Mouse (Mus musculus) heart, postnatal 4 days (tissue): ENCODE results near the gene Tspan9. TPM values are rescaled to one million over a fixed set of nuclear protein-coding genes. Genes with fewer than 3 reads are reported as not detected.

Source experiments
- DNase-seq: peaks from one replicate; pipeline ENCODE4 v3.0.0; 2021
- total RNA-seq, 2 experiments: library from RNA; stranded (reverse); gene quantifications; 2 replicates each; pipeline ENCODE4 v1.2.3; 2021

Gene Tspan9
- total RNA-seq, 2 experiments from 2014 or later = 216 TPM

- DNase-seq = peak; percentile 59
Measured at GRCm38 (mm10) chr6:128035250-128035929, 108.0 kb downstream of the Tspan9 start.

DNA sequence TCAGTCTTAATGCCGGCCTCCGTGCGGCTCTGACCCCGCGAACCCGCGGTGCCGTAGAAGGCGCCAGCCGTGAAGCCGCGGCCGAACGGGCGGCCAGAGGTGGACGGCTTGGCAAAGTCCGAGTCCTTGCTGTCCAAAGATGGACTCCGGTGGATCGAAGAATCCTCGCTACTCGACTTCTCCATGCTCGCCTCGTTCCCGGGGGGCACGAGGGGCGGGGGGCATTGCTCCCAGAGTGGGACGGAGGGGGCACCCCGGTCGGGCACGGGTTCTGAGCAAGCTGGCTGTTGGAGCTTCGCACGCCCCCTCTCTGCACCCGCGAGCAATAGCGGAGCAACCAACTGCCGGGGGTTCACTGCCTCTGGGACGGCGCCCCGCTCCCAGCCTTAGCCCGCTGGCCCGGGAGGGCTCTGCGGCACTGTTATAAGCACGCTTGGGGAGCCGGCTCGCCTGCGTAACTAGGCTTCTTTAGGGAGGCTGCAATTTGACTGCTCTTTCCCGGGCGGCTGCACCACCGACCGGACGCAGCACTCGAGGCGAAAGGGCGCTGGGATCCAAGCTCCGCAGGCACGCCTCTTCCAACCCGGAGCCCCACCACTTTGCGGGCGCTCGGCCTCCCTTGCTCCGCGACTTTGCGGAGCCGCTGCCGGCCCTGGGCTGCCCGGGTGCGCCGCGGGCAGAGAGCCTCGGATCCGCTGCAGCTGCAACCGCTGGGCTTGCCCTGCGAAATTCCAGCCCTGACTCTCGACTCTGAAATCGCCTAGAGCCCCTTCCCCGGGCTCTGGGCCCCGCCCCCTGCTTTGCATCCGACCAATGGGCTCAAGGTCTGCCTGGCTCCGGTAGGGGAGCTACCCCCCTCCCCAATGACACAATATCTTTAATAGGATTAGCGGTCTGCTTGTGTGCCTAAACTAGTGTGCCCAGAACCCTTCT is 108.8 kb downstream of the Tspan9 start:
- peak; percentile 84 for DNase-seq

DNA sequence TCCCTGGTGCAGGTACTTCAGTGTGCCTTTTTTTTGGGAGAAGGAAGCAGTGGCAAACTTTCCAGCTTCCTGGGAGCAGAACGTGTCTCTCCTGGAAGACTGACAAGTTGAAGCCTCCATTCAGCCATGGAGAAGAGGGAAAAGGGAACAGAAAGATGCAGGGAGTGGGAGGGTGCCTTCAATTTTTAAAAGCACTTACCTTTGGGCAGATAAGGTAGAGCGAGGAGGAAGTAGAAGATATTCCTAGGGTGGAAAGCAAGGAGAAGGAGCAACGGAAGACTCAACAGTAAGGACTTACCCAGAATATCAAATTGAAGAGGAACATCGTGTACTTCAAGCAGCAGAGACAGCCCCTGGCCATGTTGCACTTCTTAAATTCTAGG is 109.5 kb downstream of the Tspan9 start:
- DNase-seq = no peak

- peak; percentile 67 for DNase-seq
Measured at GRCm38 (mm10) chr6:128033172-128033867, 110.1 kb downstream of the Tspan9 start.

GRCm38 (mm10) chr6:128032252-128033171 is 110.9 kb downstream of the Tspan9 start:
- DNase-seq = peak; percentile 93

- no peak for DNase-seq
Measured at GRCm38 (mm10) chr6:128031584-128031983, 111.8 kb downstream of the Tspan9 start.

DNA sequence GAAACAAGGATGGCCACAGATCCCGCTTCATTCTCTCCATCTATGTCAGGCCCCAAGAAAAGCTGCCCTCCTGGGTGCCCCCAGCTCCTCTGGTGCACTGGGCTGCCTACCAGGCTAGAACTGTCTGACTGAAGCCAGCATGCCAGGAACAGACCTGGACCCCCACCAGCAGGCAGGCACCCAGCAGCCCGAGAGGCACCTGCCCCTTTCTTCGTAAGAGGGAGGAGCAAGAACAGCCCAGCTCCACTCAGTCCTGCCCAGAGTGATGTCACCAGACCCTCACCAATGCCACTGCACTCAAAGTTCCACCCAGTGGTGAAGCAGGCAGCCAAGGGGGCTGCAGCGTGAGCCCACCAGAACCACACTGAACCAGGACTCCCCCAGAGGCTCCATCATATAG is 112.3 kb downstream of the Tspan9 start:
- peak; percentile 42 for DNase-seq

DNA sequence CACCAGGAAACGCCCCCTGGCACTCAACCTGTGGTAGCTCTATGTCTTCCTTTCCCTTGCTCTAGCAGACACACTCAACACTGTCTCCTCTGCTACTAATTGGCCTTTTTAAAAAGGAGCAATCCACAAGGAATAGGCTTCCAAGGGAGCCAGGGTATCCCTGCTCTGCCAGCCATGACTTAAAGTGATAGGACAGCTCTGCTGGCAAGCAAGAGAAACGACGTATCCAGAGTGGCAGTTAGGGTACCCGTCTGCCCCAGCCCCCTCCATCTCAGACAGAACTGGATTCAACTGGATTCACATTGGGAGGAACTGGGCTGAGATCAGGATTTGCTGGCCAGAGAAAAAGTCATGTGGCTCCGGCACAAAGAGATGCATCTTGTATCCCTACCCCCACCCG is 112.9 kb downstream of the Tspan9 start:
- DNase-seq = no peak

- DNase-seq = no peak
Measured at GRCm38 (mm10) chr6:128029517-128030348, 113.7 kb downstream of the Tspan9 start.

DNA sequence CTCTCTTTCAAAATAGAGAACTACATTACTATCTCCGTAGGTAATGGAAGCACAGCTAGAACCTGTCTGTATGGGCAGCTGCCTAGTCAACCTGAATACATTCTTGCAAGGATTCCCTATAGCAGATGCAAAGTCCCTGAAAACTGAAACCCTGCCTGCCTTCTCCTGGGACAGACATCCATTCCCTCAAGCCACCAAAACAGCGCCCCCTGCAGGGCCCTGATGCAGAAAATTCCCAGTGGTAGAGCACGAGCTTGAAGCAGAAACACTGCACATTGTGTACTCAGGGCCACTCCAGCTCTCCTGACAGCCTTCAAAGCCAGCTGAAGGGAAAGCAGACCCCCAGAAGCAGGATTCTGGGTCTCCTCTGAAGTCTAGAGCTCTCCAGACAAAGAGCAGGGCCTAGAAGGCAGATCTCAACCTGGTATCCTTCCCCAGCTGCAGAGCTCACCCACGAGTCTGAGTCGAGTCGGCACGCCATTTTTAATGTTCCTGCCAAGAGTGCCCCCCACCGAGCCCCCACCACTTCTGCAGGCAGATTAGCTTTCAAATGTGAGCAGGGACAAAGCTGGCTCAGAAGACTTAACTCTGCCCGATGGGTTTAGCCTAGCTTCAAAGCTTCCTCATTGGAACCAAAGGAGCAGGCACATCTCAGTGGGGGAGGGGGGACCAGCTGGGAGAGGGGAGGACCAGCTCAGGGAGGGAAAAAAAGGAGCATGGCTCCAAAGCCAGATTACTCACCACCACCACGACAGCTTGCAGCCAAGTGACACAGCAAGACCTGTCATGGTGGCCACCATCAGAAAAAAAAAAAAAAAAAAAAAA is 115.1 kb downstream of the Tspan9 start:
- peak; percentile 72 for DNase-seq

DNA sequence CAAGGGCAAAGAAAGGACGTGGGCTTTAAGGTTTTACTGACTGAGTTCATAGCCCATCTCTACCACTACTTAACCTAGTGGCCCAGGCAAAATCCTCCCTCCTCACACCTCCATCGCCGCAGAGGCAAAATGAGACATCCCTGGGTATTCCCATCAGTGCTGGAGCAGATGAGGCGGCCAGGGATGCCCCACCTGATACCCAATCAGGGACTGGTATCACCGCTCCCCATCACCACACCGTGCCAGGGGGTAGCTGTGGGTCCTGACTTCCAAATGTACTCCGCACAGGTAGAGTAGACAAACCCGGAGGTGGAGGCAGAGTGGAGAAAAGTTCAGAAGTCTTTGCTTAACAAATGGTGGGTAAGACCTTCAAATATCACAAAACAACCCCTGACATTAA is 117.4 kb downstream of the Tspan9 start:
- no peak for DNase-seq

DNA sequence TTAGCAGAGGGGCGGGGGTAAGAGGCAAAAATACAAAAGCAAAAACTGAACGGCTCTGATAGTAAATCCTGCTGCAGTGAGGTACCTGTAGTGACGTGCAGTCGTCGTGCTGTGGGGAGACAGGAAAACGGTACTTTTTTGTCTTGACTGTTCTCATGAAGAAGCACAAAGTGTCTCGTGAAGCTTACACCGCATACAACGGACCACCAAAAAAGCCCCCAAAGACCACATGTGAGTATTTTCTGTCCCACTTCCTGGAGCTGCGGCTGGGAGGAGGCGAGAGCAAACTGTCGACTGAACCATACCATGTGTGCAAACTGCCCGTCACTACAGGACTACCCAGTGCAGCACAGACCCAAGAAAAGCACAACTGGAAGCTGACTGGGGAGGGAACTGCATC is 117.8 kb downstream of the Tspan9 start:
- no peak for DNase-seq

DNA sequence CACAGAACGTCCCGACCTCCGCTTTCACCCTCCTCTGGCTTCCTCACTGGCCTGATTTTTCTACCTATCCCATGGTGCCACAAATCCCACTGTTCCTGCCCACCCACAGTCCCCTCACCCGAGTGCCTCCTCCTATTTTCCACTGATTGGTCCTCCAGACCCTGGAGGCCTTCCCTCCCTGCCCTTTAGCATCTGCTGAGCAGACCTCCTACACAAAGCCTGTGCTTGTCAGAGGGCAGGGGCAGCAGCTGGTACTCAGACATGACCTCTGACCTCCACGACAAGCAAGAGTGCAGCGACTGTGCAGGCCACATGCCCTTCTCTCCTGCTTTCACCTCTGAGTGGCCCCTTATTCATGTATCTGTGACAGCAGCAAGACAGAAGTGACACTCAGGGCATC is 121.2 kb downstream of the Tspan9 start:
- DNase-seq = no peak

- DNase-seq = no peak
Measured at GRCm38 (mm10) chr6:128021931-128022202, 121.5 kb downstream of the Tspan9 start.

GRCm38 (mm10) chr6:128021106-128021930 is 122.1 kb downstream of the Tspan9 start:
- no peak for DNase-seq

- no peak for DNase-seq
Measured at GRCm38 (mm10) chr6:128020521-128021057, 122.8 kb downstream of the Tspan9 start.

GRCm38 (mm10) chr6:128020053-128020452 is 123.3 kb downstream of the Tspan9 start:
- DNase-seq = no peak

- DNase-seq = no peak
Measured at GRCm38 (mm10) chr6:128019119-128019518, 124.3 kb downstream of the Tspan9 start.

DNA sequence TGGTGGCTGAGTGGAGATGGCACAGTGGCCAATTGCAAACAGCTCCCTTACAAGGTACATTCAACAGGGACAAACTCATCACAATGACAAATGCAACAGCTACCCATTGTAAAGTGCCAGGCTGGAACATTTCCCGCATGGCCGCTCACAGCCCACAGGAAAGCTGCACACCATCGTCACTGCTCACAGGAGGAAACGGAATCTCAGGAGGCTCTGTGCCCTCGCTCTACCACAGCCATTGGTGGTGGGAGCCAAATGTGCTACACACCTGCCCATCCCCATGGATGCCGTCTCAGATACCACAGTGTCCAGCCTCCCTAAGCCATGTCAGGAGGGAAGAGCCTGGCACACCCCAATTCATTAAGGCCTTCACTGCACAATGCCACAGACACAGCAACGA is 128.1 kb downstream of the Tspan9 start:
- no peak for DNase-seq
